Mouse (Mus musculus) thymus, postnatal 36 days (tissue): ENCODE results near the gene Crebl2.
A peak's percentile ranks its signal among the peaks of the same experiment; 100 is the strongest.

Experiments used
- DNase-seq, 2 experiments: peaks; one replicate each; pipeline ENCODE4 v3.0.0; 2022; ENCODE audit warnings: mixed read lengths in 2 of 2

Crebl2 gene

DNA sequence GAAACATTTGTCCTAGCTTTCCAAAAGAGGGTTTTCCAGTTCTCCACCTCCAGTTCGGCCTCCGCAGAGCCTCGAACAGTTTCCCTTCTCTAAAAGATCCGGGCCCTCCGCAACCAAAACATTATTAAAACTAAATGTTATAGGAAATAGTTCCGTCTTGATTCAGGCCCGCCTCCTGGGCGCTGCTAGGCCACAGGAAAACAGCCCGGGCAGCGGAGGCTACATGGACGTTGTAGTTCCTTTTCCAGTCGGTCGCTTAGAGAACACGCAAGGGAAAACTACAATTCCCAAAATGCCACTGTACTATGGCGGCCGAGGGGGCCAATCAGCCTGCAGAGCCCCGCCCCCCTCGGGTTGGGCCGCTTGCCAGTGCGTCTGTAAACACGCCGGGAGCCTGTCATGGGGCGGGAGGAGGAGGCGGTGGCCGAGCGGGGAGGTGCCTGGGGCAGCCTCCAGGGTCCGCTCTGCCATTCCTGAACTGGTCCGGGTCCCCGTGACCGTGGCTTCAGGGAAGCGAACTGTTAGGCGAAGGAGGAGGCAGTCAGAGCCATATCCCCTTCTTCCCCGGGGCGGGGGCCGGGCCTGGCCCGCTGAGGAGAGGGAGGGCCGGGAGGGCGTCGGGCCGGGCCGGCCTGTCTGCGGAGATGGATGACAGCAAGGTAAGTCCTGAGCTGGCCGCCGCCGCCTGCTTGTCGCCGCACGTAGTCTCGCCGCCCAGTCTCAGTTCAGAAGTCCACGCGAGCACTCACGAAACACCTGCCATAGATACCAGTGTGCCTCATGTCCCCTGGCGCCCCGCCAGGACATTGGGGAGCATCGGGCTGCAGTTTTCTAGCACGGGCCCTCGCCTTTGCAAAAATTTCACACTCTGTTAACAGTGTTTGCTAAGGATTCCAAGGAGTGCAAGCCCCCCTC, at the start of gene Crebl2:
TSS of gene Crebl2 (plus strand) at position 369 of the 915 bp plus-strand sequence.
- DNase-seq: peak; percentile 96 to 97

DNA sequence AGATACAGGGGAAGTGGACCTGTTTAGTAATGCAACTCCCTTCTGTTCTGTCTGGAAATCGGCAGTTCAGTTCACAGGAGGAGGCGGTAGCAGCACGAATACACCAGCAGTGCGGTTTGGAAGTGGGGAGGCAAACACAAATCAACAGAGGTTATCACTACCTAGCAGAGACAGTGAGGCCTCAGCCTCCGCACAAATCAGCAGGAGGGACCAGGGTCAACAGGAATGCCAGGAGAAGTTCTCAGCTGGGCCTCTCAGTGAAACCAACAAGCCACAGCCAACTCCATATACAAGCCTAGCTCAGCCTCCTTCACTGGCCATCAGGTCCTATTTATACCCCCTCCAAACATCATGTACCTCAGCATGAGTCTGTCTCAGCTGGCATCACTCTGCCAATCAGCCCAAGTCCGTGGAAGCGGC, 48.5 kb upstream of the Crebl2 start:
- no peak for DNase-seq

DNA sequence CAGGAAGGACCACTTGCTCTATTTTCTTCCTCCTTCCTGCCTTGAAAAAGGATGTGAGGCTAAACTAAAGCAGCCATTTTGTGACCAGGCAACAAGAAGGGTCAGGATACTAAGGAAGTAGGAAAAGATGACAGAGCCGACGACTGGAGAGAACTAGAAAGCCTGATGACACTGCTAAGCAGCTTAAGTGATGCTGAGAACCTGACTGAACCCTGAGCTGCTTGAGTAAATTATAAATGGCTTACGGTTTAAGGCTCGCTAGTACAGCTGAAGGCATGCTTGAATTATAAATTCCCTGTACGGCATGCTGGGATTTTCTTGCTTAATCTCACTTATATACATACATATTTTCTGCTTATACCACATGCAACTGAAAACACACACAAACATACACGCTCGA, 47.1 kb upstream of the Crebl2 start:
- DNase-seq: no peak

DNA sequence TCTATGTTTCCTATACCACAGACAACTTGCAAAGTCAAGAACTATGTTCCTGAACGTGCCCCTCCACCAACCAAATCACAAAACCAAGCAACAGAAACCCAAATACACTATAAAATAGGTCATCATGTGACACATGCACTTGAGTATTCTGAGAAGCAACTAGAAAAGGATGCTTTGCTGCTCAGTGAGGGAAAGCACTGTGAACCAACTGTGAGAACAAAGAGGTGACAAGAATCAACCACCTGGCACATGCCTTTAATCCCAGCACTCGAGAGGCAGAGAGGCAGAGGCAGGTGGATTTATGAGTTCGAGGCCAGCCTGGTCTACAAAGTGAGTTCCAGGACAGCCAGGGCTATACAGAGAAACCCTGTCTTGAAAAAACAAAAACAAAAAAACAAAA, 43.5 kb upstream of the Crebl2 start:
- peak; percentile 33 to 52 for DNase-seq

DNA sequence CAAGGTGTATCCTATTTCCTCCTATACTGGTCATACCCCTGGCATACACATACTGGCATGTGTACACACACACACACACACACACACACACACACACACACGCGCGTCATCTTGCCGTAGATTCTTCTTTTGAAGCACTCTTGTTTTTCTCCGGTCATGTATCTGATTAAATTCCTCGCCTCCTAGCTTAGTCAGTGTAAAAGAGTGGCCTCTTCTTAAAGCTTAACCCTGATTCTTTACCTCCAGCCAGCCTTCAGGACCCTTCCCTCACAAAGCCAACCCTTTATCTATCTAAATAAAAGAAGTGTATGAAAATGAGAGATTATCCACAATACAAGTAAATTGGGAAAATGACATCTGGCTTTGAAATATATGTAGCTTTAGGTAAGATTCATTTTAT, 40.9 kb upstream of the Crebl2 start:
- DNase-seq: no peak

DNA sequence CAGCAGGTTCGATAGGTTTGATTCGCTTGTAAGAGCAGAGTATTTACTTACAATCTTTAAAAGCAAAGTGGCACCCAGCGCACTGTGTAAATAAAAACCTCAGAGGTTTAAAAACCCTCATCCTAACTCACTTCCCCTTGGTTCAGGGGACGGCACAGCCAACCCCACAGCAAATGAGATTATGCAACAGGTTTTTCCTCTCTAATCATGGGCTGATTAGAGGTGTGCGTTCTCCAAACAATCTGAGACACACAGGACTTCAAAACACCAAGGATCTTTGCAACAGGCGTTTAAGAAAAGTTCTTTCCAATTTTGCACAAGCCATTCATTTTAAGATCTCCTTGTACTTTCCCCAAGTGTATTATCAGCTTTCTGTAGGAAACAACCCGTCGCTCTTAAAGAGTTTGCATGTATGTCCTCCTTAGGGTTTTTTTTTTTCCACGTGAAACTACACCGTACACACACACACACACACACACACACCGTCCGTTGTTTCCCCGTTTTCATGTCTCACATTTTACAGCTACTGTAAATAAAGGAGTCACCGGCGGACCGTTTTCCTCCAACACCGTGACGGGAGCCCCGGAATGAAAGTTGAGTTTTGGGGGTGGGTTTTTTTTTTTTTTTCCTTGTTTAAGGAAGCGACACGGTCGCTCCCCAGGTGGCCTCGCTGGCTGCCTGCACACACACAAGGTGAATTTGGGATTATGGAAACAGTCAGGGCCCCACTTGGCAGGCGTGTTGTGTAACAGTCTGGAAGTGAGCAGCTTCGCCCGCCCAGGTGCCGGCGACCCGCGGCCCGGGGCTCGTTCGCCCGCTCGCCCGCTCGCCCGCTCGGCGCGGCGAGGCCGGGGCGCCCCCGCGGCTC, 38.5 kb upstream of the Crebl2 start:
- peak in 1 of 2 experiments; percentile 38 for DNase-seq

DNA sequence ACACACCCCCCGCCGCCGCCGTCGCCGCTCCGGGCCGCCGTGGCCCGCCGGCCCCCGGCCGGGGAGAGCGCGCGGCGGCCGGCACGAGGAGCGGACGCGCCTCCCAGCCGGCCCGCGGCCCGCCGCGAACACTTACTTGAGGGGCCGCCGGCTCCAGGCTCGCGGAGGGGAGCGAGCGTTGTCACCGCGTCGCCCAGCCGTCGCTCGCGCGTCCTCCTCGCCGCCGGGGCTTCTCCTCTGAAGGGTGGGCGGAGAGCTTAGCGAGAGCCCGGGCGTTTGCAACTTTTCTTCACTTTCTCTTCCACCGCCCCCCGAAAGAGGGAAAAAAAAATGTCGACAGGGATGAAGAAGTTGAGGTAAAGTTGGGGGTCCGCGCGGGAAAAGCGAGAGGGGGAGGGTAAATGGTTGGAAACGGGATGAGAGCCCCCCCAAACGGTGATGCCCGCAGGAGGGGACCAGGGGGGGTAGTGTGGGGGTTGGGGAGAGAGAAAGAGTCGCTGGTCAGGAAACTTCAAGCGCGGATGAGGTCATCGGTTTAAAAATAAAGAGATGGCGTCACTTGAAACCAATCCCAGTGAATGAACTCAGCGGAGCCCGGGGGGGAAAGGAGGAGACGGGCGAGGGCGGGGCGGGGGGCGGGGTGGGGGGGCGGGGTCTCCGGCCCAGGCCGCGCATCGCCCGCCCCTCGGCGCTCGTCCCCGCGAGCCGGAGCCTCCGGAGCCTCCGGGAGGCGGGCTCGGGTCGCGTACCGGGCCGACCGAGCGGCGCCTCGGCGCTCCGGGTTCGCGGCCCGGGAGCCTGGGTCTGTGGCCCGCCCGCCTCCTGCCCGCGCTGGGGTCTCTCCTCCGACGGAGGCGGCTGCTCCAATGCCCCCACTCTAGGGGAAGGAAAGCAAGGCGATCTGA, 37.6 kb upstream of the Crebl2 start, which contains the start of gene Dusp16:
TSS of gene Dusp16 (minus strand) at position 485 of the 905 bp plus-strand sequence.
- DNase-seq: peak; percentile 64 to 72

DNA sequence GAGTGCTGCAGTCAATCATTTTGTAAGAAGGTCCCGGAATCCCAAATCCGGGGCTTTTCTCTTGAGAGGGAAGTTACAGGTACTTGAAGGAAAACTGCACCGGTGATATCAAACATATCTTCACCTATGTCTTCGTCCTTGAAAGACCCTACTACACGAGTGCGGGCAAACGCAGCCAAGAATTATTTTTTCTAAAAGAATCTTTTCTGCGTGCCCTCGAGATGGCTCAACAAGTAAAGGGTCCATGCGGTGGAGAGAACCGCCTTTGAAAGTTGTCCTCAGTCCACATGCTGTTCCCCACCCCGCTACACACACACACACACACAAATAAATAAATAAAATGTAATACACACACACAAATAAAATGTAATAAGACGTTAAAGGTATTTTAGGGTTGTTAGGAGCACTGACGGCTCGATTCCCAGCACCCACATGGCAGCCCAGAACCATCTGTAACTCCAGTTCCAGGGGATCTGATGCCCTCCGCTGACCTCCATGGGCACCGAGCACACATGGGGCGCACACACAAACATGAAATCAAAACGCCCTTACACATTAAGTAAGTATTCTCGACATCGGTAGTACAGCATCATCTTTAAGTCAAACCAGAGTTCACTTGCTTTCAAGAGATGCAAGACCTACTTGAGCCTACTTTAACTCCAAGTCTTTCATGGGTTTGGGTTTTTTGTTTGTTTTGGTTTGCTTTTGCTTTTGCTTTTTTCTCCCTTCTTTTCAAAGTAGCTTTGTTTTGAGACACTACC, 36.7 kb upstream of the Crebl2 start:
- no peak for DNase-seq

DNA sequence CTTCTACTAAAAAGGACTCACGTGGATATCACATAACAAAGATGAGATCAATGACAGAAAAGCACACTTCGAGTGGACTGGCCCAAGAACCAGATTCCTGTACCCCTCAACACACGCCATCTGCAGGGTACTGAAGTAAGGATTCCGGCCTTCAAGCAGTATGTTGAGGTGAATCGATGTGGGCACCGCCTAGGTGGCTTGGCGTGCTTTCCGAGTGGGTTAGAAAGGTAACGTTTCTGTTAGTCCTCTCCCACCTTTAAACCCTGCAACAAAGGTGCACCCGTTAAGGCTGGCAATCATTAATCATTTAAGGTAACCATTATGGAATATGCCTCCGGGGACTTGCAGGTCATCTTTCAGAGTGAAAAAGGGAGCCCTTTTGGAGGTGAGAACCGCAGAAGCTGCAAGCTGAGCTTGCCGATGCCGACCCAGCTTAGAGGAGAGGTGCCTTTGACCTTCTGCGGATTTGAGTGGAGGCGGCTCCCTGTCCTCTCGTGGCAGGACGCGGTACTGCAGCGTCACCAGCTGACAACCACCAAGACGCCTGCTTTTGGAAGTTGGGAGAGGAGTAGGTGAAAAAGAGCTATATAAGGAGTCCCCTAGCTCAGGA, 35.9 kb upstream of the Crebl2 start:
- DNase-seq: peak; percentile 82 to 84

DNA sequence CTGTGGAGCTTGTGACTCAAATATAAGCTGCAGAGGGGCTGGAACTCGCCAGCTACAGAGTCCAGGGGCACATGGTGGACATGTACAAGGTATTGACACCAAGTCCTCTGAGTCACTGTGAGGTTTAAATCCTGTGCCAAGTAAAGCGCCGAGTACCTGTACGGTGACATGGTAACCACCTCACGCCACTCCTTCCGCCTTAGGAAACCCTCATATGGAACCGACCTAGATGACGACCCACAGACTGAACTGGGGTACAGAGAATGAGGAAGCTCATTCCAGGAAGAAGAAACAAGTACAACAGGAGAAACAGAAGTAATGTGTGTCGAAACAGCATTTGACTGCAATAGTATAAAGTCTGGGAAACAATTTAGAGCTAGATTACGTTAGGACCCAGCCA, 33.7 kb upstream of the Crebl2 start:
- DNase-seq: no peak

DNA sequence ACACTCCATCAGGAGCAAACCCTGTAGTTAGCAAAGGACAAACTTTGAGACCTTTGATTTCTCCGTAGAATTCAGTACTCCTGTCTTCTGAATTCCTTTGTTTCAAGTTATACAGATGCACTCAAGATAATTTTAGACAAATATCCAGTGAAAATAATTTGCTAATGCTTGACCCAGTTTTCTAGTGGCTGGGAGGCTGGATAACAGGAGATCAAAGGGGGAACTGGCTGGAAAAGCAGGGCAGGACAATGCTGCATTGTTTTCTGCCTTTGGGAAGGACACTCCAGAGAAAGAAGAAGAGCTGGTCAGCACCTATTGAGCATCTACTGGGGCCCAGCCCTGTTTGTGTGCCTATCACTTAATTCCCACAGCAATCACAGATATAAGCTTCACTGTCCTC, 28.5 kb upstream of the Crebl2 start:
- DNase-seq: no peak

DNA sequence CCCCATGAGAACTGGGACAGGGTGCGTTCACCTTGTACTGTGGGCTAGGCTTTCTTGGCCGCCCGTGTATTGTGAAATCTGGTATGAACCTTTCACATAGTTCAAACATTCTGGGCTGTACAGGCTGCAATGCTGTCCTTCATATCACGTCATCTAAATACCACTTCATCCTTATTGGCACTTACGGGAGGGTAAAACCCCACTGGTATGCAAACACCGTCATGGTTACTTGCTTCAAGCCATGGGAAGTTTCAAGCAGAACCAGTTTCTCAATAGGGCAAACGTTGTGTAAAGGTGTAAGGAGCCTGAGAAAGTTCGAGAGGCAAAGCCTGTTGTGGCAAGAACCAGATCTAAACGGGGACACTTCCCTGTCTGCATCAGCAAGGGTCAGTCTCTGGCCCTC, 27.3 kb upstream of the Crebl2 start:
- no peak for DNase-seq

DNA sequence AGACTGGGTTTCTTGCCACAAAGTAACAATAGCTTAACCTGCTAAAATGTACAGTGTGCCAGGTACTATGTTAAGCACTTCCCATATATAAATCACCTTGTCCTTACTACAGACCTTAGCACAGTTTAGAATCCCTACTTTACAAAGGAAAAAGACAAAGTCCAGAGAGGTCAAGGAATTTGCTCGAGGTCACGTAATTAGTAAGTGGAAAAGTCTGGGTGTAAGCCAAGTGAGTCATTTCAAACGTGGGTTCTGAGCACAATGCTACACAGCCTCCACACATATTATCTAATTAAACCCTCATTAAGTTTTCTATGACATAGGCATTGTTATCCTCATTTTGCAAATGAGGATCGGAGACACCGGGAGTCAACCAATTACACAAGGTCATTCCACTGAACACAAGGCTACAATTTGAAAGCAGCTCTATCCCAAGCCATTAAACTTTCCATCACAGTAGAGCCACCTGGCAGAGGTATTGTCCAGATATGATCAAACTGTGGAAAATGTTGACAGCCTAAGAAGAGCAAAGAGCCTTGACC, 25.1 kb upstream of the Crebl2 start:
- DNase-seq: no peak

DNA sequence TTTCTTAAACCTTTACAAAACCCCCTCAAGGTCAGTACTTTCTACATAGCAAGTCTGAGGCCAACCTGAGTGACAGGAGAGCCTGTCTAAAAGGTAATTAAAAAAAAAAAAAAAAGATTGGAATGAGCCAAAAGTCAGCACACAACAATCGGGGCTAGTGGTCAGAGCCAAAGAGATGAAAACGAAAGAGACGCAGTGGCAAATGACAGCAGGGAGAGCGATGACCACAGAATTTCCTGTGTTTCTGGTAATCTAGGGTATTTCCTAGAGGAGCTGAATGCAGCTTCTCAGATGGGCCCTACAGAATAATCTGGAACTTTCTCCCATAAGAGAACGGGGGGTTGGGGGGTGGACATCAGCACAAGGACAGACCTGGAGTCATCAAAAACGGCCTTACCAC, 23.8 kb upstream of the Crebl2 start:
- DNase-seq: no peak

DNA sequence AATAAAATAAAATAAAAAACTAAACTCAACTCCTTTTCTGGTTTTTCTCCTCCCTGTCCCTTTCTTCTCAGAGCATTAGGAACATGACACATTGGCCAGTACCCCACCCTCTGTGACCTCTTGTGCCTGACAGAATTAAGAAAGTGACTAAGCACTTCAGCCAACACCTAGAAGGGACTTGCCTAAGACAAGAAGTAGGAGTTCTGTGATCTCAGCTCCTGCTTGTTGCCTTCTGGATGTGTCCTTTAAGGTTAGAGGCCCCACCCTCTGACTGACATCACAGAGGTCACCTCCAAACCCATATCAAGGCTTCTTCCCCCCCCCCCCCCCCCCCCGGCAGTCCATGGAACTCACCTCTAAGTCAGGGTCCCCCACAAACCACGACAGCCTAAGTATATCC, 22.9 kb upstream of the Crebl2 start:
- DNase-seq: no peak

DNA sequence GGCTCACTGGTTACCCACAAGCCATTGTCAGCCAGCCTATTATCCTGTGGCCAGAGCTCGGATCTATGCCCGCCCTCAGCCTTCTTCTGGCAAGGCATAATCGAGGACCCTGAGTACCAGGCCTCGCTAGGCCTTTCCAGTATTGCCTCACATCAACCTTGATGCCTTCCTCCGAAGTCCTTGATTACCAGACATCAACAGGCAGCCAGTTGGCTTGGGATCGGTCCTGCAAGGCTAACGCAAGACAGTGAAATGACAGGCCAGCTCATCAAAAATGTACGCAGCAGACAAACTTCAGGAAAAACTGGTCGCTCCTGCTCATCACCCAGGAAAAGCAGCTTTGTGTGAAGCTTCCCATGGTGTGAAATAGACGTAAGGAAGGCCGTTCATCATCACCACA, 22.2 kb upstream of the Crebl2 start:
- DNase-seq: no peak

DNA sequence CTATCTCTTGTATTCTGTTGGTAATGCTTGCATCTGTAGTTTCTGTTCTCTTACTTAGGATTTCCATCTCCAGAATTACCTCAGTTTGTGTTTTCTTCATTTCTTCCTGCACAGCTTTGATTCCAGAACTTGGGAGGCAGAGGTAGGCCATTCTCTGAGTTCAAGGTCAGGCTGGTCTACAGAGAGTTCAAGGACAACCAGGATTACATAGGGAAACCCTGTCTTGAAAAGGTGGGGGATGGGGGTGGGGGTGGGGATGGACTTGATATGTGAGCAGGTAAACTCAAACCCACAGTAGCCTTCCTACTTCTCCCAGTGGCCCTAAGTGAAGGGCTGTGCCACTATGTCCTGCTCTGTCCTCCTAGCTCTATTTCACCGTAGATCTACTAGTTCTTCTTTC, 16.9 kb upstream of the Crebl2 start:
- no peak for DNase-seq

DNA sequence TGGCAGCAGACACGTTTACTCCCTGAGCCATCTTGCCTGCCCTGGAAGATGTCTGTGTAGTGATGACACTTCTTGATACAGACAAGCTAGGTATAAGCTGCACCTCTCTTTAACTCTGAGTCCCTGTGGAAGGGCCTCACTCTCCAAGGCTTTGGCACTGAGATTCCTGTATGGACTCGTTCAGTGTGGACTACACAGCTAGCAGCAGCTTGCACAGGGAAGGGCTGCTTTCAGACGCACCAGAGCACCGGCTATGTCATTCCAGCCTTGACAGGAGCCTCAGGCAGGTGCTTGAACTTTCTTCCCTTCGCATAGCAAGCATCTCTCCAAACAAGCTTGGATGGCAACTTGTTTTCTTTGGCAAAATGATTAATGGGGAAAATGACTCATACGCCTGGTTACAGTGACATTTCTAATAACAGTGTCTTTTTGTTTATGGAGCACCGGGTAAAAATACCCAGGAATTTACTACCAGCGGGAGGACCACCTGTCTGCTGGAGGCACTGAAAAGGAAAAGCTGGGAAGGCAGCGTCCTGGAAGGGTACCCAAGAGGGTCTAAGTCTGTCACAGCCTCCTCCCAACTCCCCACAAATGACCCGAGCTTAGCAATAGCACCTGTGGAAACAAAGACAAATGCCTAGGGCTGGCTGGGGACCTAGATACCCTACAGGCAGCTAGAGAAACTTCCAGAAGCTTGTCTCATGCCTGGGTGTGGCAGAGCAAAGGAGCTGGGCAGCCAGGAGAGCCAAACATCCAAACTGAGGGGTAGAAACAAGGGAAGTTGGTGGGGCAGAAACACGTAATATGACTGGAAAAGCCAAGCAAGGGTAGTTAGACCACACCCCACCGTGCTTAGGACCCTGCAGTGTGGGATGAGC, 12.7 kb upstream of the Crebl2 start:
- no peak for DNase-seq

DNA sequence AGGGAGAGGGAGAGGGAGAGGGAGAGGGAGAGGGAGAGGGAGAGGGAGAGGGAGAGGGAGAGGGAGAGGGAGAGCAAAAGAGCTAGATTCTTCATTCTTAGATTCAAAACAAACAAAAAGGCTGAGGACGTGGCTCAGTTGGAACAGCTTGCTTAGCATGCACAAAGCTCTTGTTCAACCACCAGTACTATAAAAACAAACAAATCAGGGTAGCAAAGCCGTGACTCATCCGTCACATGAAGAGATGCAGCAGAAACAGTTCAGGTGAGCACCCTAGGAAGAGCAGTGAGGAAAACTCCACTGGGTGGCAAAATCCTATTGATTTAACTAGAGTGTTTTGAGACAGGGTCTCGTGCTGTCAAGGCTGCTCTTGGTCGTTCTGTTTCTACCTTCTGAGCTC, 10.2 kb upstream of the Crebl2 start:
- DNase-seq: no peak

DNA sequence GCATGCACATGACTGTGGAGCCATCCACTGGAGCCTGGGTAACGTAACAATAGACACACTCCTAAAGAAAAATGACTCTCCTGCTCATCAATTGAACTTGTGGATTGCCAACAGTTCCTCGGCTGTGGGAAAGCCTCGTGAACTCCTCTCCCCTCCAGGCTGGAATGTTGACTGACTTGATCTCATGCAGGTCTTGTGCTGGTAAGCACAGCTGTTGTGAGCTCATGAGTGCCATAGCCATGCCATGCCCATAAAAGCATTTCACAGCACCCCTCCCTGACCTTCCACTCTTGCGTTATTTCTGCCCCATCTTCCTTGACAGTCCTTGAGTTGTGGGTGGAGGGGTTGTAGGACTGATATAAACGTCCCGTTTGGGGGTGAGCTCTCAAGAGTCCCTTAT, 9.5 kb upstream of the Crebl2 start:
- no peak for DNase-seq
